Mouse (Mus musculus) gastrocnemius, adult 18-20 months (tissue): ENCODE results near the gene Arhgef6. TPM values are rescaled to one million over a fixed set of nuclear protein-coding genes. Genes with fewer than 3 reads are reported as not detected.

Experiments
- DNase-seq: peaks from one replicate; pipeline ENCODE4 v3.0.0; 2021; ENCODE audit warnings: low spot score
- long read RNA-seq, 2 experiments: library from polyadenylated mRNA; stranded (forward); transcript quantifications; one replicate each; pipeline ENCODE4 v2.0.0; 2021
- total RNA-seq, 2 experiments: library from RNA; stranded (reverse); gene quantifications; 2 replicates each; pipeline ENCODE4 v1.2.3; 2021

Arhgef6 gene
- total RNA-seq = 10 to 100 TPM; 47.4 to 60.0 TPM
- long read RNA-seq, experiment 1, partial matches to known transcripts = 2 of 9 reads
- long read RNA-seq, experiment 1, other reads (novel, unspliced or antisense) = 6 of 9 reads
- long read RNA-seq, experiment 2, partial matches to known transcripts = 0 of 5 reads
- long read RNA-seq, experiment 2, other reads (novel, unspliced or antisense) = 5 of 5 reads

GRCm38 (mm10) chrX:57338371-57339211 lies at the start of gene Arhgef6:
TSS of gene Arhgef6 (minus strand) at chrX:57338729.
- no peak for DNase-seq

GRCm38 (mm10) chrX:57380915-57381314 lies 42.4 kb upstream of the Arhgef6 start:
- DNase-seq = no peak

- no peak for DNase-seq
Measured at GRCm38 (mm10) chrX:57378579-57378978, 40.0 kb upstream of the Arhgef6 start.

GRCm38 (mm10) chrX:57377096-57377495 lies 38.6 kb upstream of the Arhgef6 start:
- DNase-seq = no peak

GRCm38 (mm10) chrX:57374029-57374428 lies 35.5 kb upstream of the Arhgef6 start:
- DNase-seq = no peak

GRCm38 (mm10) chrX:57373543-57373942 lies 35.0 kb upstream of the Arhgef6 start:
- DNase-seq = no peak

GRCm38 (mm10) chrX:57372965-57373364 lies 34.4 kb upstream of the Arhgef6 start:
- no peak for DNase-seq

GRCm38 (mm10) chrX:57364891-57365569 lies 26.5 kb upstream of the Arhgef6 start:
- DNase-seq = no peak

- DNase-seq = no peak
Measured at GRCm38 (mm10) chrX:57359316-57359715, 20.8 kb upstream of the Arhgef6 start.

- no peak for DNase-seq
Measured at GRCm38 (mm10) chrX:57339220-57339619, 691 bp upstream of the Arhgef6 start.

GRCm38 (mm10) chrX:57337582-57337981 lies 947 bp downstream of the Arhgef6 start:
- no peak for DNase-seq

- no peak for DNase-seq
Measured at GRCm38 (mm10) chrX:57336958-57337357, 1.6 kb downstream of the Arhgef6 start.

GRCm38 (mm10) chrX:57335313-57335712 lies 3.2 kb downstream of the Arhgef6 start:
- DNase-seq = no peak

GRCm38 (mm10) chrX:57327668-57328338 lies 10.7 kb downstream of the Arhgef6 start:
- DNase-seq = no peak

- peak; percentile 43 for DNase-seq
Measured at GRCm38 (mm10) chrX:57326487-57327221, 11.9 kb downstream of the Arhgef6 start.

- DNase-seq = peak; percentile 41
Measured at GRCm38 (mm10) chrX:57325861-57326461, 12.6 kb downstream of the Arhgef6 start.

GRCm38 (mm10) chrX:57324891-57325290 lies 13.6 kb downstream of the Arhgef6 start:
- peak; percentile 16 for DNase-seq

GRCm38 (mm10) chrX:57312066-57312465 lies 26.5 kb downstream of the Arhgef6 start:
- DNase-seq = no peak

- no peak for DNase-seq
Measured at GRCm38 (mm10) chrX:57309993-57310392, 28.5 kb downstream of the Arhgef6 start.

- DNase-seq = no peak
Measured at GRCm38 (mm10) chrX:57306747-57307146, 31.8 kb downstream of the Arhgef6 start.
